Mouse (Mus musculus): ENCODE data around the gene Hmcn2. TPM values are rescaled to one million over a fixed set of nuclear protein-coding genes. Genes with fewer than 3 reads are reported as not detected.

Gene Hmcn2
- total RNA-seq, 2 experiments from 2014 or later = 2.7 TPM

- no peak for DNase-seq (ENCODE audit: low spot score in 2 of 2)
Observed at GRCm38 (mm10) chr2:31476107-31476820, 162.0 kb downstream of the Hmcn2 start.

- no peak for DNase-seq (ENCODE audit: low spot score in 2 of 2)
Observed at GRCm38 (mm10) chr2:31477234-31478161, 163.3 kb downstream of the Hmcn2 start.

- peak; percentile 63 to 75 for DNase-seq (ENCODE audit: low spot score in 2 of 2)
Observed at GRCm38 (mm10) chr2:31482914-31483575, 168.8 kb downstream of the Hmcn2 start.

- DNase-seq (ENCODE audit: low spot score in 2 of 2) = peak; percentile 66 to 69
Observed at GRCm38 (mm10) chr2:31484187-31484586, 170.0 kb downstream of the Hmcn2 start.

- DNase-seq (ENCODE audit: low spot score in 2 of 2) = no peak
Observed at GRCm38 (mm10) chr2:31489166-31489565, 175.0 kb downstream of the Hmcn2 start.

- DNase-seq (ENCODE audit: low spot score in 2 of 2) = no peak
Observed at GRCm38 (mm10) chr2:31490556-31490955, 176.3 kb downstream of the Hmcn2 start.

GRCm38 (mm10) chr2:31492308-31492707 is 178.1 kb downstream of the Hmcn2 start:
- DNase-seq (ENCODE audit: low spot score in 2 of 2) = no peak

- no peak for DNase-seq (ENCODE audit: low spot score in 2 of 2)
Observed at GRCm38 (mm10) chr2:31493243-31493642, 179.0 kb downstream of the Hmcn2 start.

GRCm38 (mm10) chr2:31494315-31494714 is 180.1 kb downstream of the Hmcn2 start:
- DNase-seq (ENCODE audit: low spot score in 2 of 2) = no peak

- no peak for DNase-seq (ENCODE audit: low spot score in 2 of 2)
Observed at GRCm38 (mm10) chr2:31495046-31495476, 180.8 kb downstream of the Hmcn2 start.

- DNase-seq (ENCODE audit: low spot score in 2 of 2) = no peak
Observed at GRCm38 (mm10) chr2:31496141-31496540, 181.9 kb downstream of the Hmcn2 start.

GRCm38 (mm10) chr2:31497113-31497512 is 182.9 kb downstream of the Hmcn2 start:
- no peak for DNase-seq (ENCODE audit: low spot score in 2 of 2)

- DNase-seq (ENCODE audit: low spot score in 2 of 2) = no peak
Observed at GRCm38 (mm10) chr2:31497635-31498034, 183.4 kb downstream of the Hmcn2 start.

GRCm38 (mm10) chr2:31499327-31500291 is 185.4 kb downstream of the Hmcn2 start:
- no peak for DNase-seq (ENCODE audit: low spot score in 2 of 2)

- no peak for DNase-seq (ENCODE audit: low spot score in 2 of 2)
Observed at GRCm38 (mm10) chr2:31500292-31501204, 186.3 kb downstream of the Hmcn2 start.

- DNase-seq (ENCODE audit: low spot score in 2 of 2) = no peak
Observed at GRCm38 (mm10) chr2:31501448-31502130, 187.4 kb downstream of the Hmcn2 start.

- DNase-seq (ENCODE audit: low spot score in 2 of 2) = no peak
Observed at GRCm38 (mm10) chr2:31502616-31503522, 188.7 kb downstream of the Hmcn2 start.

- no peak for DNase-seq (ENCODE audit: low spot score in 2 of 2)
Observed at GRCm38 (mm10) chr2:31505472-31505871, 191.3 kb downstream of the Hmcn2 start.
